Mouse (Mus musculus): ENCODE measurements around the gene Vmn1r60.
A peak's percentile ranks its signal among the peaks of the same experiment; 100 is the strongest.
"Not testable (repeated sequence)": the region's sequence is repeated elsewhere in the genome, so short reads cannot be mapped to it uniquely, and the experiment has no call there.

Gene Vmn1r60

GRCm38 (mm10) chr7:5547217-5547616 lies at the start of gene Vmn1r60:
Gene Vmn1r60, minus strand, starts transcription at chr7:5547317.
- not testable (repeated sequence) for DNase-seq (ENCODE audit: inconsistent ontology term)

- peak; percentile 62 for DNase-seq (ENCODE audit: inconsistent ontology term)
Observed at GRCm38 (mm10) chr7:5540770-5541436, 6.2 kb downstream of the Vmn1r60 start.

DNA sequence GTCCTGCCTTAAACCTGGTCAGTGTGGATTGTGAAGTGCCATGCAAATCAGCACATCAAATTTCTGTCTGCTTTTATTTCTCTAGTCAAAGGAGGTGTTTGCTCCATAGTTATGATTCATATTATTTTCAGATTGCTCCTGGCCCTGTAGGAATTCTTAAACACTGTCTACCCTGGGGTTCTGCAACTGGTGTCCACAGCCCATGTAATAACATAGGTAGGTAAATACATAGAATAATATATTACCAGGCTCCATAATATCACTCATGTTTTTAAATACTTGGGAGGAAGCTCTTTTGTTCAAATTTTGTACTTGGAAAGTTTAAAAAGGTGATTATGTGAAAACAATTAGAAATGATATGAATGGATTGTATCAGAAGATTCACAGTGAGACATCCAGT lies 53.3 kb downstream of the Vmn1r60 start, which contains the start of gene Vmn2r28:
Gene Vmn2r28 (minus strand): TSS at position 101 of the 400 bp plus-strand sequence.
- not testable (repeated sequence) for DNase-seq (ENCODE audit: inconsistent ontology term)

Measured in Muller cell, postnatal 12 days (primary cell).